28 mouse cellular contexts compared by ENCODE assay signal in genomic region chr2:32445535-32445934, GRCm38 (mm10). TPM values are rescaled to one million over a fixed set of nuclear protein-coding genes. Genes with fewer than 3 reads are reported as not detected.
DNase-seq lines count a peak whose midpoint lies in the region; ATAC-seq and TF ChIP-seq lines count a peak whose summit lies in the region.
"Had no signal": no experiment of that assay in that cellular context is flagged by ENCODE, and none has a peak within 500 bp of the region (broad histone marks: within the 10 kb centered on the region; RNA-seq: fewer than 3 reads in every experiment).

No protein-coding gene starts in this region.

- intact Hi-C loops in gastrocnemius, adult 2 months (cut with DNase I) = loop anchor here (2.0 kb wide), 1 partner anchor 17 kb away; no protein-coding TSS in a partner anchor

- H3K4me1 ChIP-seq in midbrain, embryonic 11.5 days (ENCODE audit: control insufficient read depth, insufficient read depth, low read length) = peaks cover 2% of the 10 kb centered on the region; the same call in 1 of the 2 replicates
- H3K4me1 ChIP-seq in midbrain, embryonic 13.5 days (replicated peaks) = peaks cover 28% of the 10 kb centered on the region

- peaks cover 93% of the 10 kb centered on the region for H3K79me2 ChIP-seq in macrophage (ENCODE audit: inconsistent target)

- DNase-seq in gastrocnemius, adult 2 months = no peak
- DNase-seq in gastrocnemius, postnatal 25 days = no peak
- peak; percentile 41 for DNase-seq in midbrain, embryonic 11.5 days (ENCODE audit: low spot score, missing footprints)
- no peak for DNase-seq in lung, postnatal 14 days
- DNase-seq: adrenal gland, adult 2 months; adrenal gland, postnatal 14 days; B cell, adult 2 months; cerebellum, adult 18-20 months; cerebellum, postnatal 14 days; forebrain, postnatal 0 days; gastrocnemius, postnatal 36 days; heart, adult 11 months; heart, postnatal 14 days; heart, postnatal 4 days; kidney, adult 11 months had no signal

- TF ChIP-seq CTCF in gastrocnemius, adult 2 months (IDR thresholded peaks at IDR 0.05) = no peak

- no peak overlapping the region for H3K4me2 ChIP-seq in midbrain, embryonic 11.5 days
- no peak overlapping the region for H3K4me2 ChIP-seq in midbrain, embryonic 13.5 days (replicated peaks)
- H3K4me2 ChIP-seq: embryonic facial prominence, embryonic 12.5 days; forebrain, embryonic 13.5 days; heart, embryonic 12.5 days; hindbrain, embryonic 12.5 days; intestine, embryonic 15.5 days had no signal

- no peak for ATAC-seq in midbrain, embryonic 11.5 days (ENCODE audit: low FRiP score)
- ATAC-seq in midbrain, embryonic 13.5 days = no peak
- no peak for ATAC-seq in granulocyte monocyte progenitor cell, adult 5-6 weeks (replicated peaks; ENCODE audit: poor library complexity, severe bottlenecking)
- ATAC-seq: forebrain, embryonic 13.5 days; forebrain, postnatal 0 days; hindbrain, embryonic 16.5 days; intestine, embryonic 15.5 days had no signal

- H3K9me3 ChIP-seq in midbrain, embryonic 11.5 days (ENCODE audit: control insufficient read depth, low read length) = no peaks in the 10 kb centered on the region
- H3K9me3 ChIP-seq in midbrain, embryonic 13.5 days = no peaks in the 10 kb centered on the region
- H3K9me3 ChIP-seq: embryonic facial prominence, embryonic 12.5 days; forebrain, embryonic 10.5 days; forebrain, embryonic 13.5 days; G1E; heart, embryonic 12.5 days; hindbrain, embryonic 12.5 days; intestine, embryonic 15.5 days had no signal

- peak overlapping the region; percentile 46 for H3K27ac ChIP-seq in gastrocnemius, adult 2 months
- H3K27ac ChIP-seq in midbrain, embryonic 11.5 days (ENCODE audit: low read depth, low read length) = no peak overlapping the region
- no peak overlapping the region for H3K27ac ChIP-seq in midbrain, embryonic 13.5 days
- peak overlapping the region; percentile 90 for H3K27ac ChIP-seq in macrophage
- H3K27ac ChIP-seq: embryonic facial prominence, embryonic 12.5 days; forebrain, embryonic 10.5 days; forebrain, embryonic 13.5 days; hindbrain, embryonic 12.5 days; intestine, embryonic 15.5 days had no signal

- H3K36me3 ChIP-seq in midbrain, embryonic 11.5 days (ENCODE audit: control insufficient read depth, insufficient read depth, low read length) = no peaks in the 10 kb centered on the region
- 0 out of 2 replicates have a peak, but pooled peaks cover 7% of the 10 kb centered on the region for H3K36me3 ChIP-seq in midbrain, embryonic 13.5 days
- no peaks in the 10 kb centered on the region for H3K36me3 ChIP-seq in macrophage (ENCODE audit: inconsistent target)
- H3K36me3 ChIP-seq: embryonic facial prominence, embryonic 12.5 days; intestine, embryonic 15.5 days had no signal

- H3K27me3 ChIP-seq in midbrain, embryonic 11.5 days (ENCODE audit: control insufficient read depth, insufficient read depth, low read length) = no peaks in the 10 kb centered on the region
- no peaks in the 10 kb centered on the region for H3K27me3 ChIP-seq in midbrain, embryonic 13.5 days
- H3K27me3 ChIP-seq: CH12.LX; embryonic facial prominence, embryonic 12.5 days; forebrain, embryonic 13.5 days; heart, embryonic 12.5 days; hindbrain, embryonic 12.5 days; intestine, embryonic 15.5 days had no signal

- H3K9ac ChIP-seq in midbrain, embryonic 11.5 days (ENCODE audit: low read length) = no peak overlapping the region
- no peak overlapping the region for H3K9ac ChIP-seq in midbrain, embryonic 13.5 days (replicated peaks)
- H3K9ac ChIP-seq: embryonic facial prominence, embryonic 12.5 days; forebrain, embryonic 13.5 days; forebrain, postnatal 0 days; heart, embryonic 12.5 days; hindbrain, embryonic 12.5 days; intestine, embryonic 15.5 days had no signal

- no peak overlapping the region for H3K4me3 ChIP-seq in gastrocnemius, adult 2 months
- H3K4me3 ChIP-seq in midbrain, embryonic 11.5 days (ENCODE audit: low read depth, low read length) = no peak overlapping the region
- H3K4me3 ChIP-seq in midbrain, embryonic 13.5 days (replicated peaks) = no peak overlapping the region
- H3K4me3 ChIP-seq in macrophage (ENCODE audit: inconsistent target) = no peak overlapping the region
- H3K4me3 ChIP-seq: embryonic facial prominence, embryonic 12.5 days; erythroblast, embryonic 14.5 days; forebrain, embryonic 10.5 days; forebrain, embryonic 13.5 days; heart, embryonic 12.5 days; hindbrain, embryonic 12.5 days; intestine, embryonic 15.5 days had no signal

- 79% methylated on average over 1 of the region's 1 CpGs for WGBS in midbrain, embryonic 11.5 days
- WGBS in midbrain, embryonic 13.5 days = 84% methylated on average over 1 of the region's 1 CpGs
- WGBS in macrophage (ENCODE audit: missing documents) = 88% methylated on average over 1 of the region's 1 CpGs

RNA-seq across cellular contexts. Expression of gene Naif1, which starts 4.7 kb away (rescaled TPM):
- total RNA-seq in gastrocnemius, adult 2 months (2021) = 1 to 10 TPM; 2.2 to 2.3 TPM
- 1 to 10 TPM; 1.6 to 2.0 TPM for total RNA-seq in gastrocnemius, postnatal 25 days (2021)
- polyA plus RNA-seq in midbrain, embryonic 11.5 days (2014; fragmentation: Nextera tagmentation; extraction: Ambion mirVana) = 6.3 and 6.4 TPM in 2 replicates
- polyA plus RNA-seq in midbrain, embryonic 13.5 days (2015; fragmentation: Nextera tagmentation; extraction: Ambion mirVana) = 5.1 and 6.1 TPM in 2 replicates
- 1 to 10 TPM; 1.4 to 3.6 (median 2.0) TPM for total RNA-seq in macrophage (2018; cell fraction: chromatin; rRNA removed)
- 1 to 10 TPM; 2.4 to 5.6 (median 4.5) TPM for total RNA-seq in macrophage (2018; cell fraction: cytosol; rRNA removed)
- 1 to 10 TPM; 1.4 to 6.3 (median 3.5) TPM for total RNA-seq in macrophage (2018; cell fraction: nucleus; rRNA removed)
- polyA plus RNA-seq in macrophage (2018) = 3.2 to 3.8 TPM (median 3.8 TPM) in 3 replicates
- total RNA-seq in granulocyte monocyte progenitor cell, adult 5-6 weeks (2014; fragmentation: Nextera tagmentation) = 3.7 and 4.6 TPM in 2 replicates
- 3.0 and 4.8 TPM in 2 replicates for total RNA-seq in granulocyte monocyte progenitor cell, adult 5-6 weeks (2017)

RNA-seq across cellular contexts. Expression of gene Slc25a25, which starts 5.7 kb away (rescaled TPM):
- 100 to 1,000 TPM in 1 of 2 experiments, 10 to 100 TPM in 1; 45.3 to 211 TPM for total RNA-seq in gastrocnemius, adult 2 months (2021)
- 10 to 100 TPM; 19.2 to 68.3 TPM for total RNA-seq in gastrocnemius, postnatal 25 days (2021)
- polyA plus RNA-seq in midbrain, embryonic 11.5 days (2014; fragmentation: Nextera tagmentation; extraction: Ambion mirVana) = 20.0 and 20.4 TPM in 2 replicates
- 45.4 and 50.1 TPM in 2 replicates for polyA plus RNA-seq in midbrain, embryonic 13.5 days (2015; fragmentation: Nextera tagmentation; extraction: Ambion mirVana)
- 100 to 1,000 TPM in 2 of 26 experiments, 10 to 100 TPM in 24; 30.0 to 125 (median 63.2) TPM for total RNA-seq in macrophage (2018; cell fraction: chromatin; rRNA removed)
- total RNA-seq in macrophage (2018; cell fraction: cytosol; rRNA removed) = 10 to 100 TPM in 25 of 26 experiments, 1 to 10 TPM in 1; 6.7 to 47.1 (median 16.0) TPM
- total RNA-seq in macrophage (2018; cell fraction: nucleus; rRNA removed) = 10 to 100 TPM; 25.0 to 95.1 (median 35.8) TPM
- polyA plus RNA-seq in macrophage (2018) = 7.1 to 13.2 TPM (median 12.2 TPM) in 3 replicates
- 7.1 and 19.9 TPM in 2 replicates for total RNA-seq in granulocyte monocyte progenitor cell, adult 5-6 weeks (2014; fragmentation: Nextera tagmentation)
- 8.1 and 14.6 TPM in 2 replicates for total RNA-seq in granulocyte monocyte progenitor cell, adult 5-6 weeks (2017)

RNA-seq across cellular contexts. Expression of gene Ptges2, which starts 49.8 kb away (rescaled TPM):
- total RNA-seq in gastrocnemius, adult 2 months (2021) = 10 to 100 TPM; 34.7 to 51.1 TPM
- 10 to 100 TPM; 42.2 to 49.3 TPM for total RNA-seq in gastrocnemius, postnatal 25 days (2021)
- 24.7 and 25.4 TPM in 2 replicates for polyA plus RNA-seq in midbrain, embryonic 11.5 days (2014; fragmentation: Nextera tagmentation; extraction: Ambion mirVana)
- polyA plus RNA-seq in midbrain, embryonic 13.5 days (2015; fragmentation: Nextera tagmentation; extraction: Ambion mirVana) = 35.5 and 37.6 TPM in 2 replicates
- total RNA-seq in macrophage (2018; cell fraction: chromatin; rRNA removed) = 10 to 100 TPM in 1 of 26 experiments, 1 to 10 TPM in 23, under 1 TPM in 2; 0.92 to 12.7 (median 4.5) TPM
- total RNA-seq in macrophage (2018; cell fraction: cytosol; rRNA removed) = 10 to 100 TPM in 16 of 26 experiments, 1 to 10 TPM in 10; 5.4 to 14.4 (median 10.7) TPM
- 10 to 100 TPM in 3 of 26 experiments, 1 to 10 TPM in 23; 1.9 to 11.9 (median 5.4) TPM for total RNA-seq in macrophage (2018; cell fraction: nucleus; rRNA removed)
- 7.9 to 14.2 TPM (median 9.4 TPM) in 3 replicates for polyA plus RNA-seq in macrophage (2018)
- total RNA-seq in granulocyte monocyte progenitor cell, adult 5-6 weeks (2014; fragmentation: Nextera tagmentation) = 17.8 and 32.2 TPM in 2 replicates
- 15.2 and 23.4 TPM in 2 replicates for total RNA-seq in granulocyte monocyte progenitor cell, adult 5-6 weeks (2017)

RNA-seq across cellular contexts. Expression of gene Lcn2, which starts 57.5 kb away (rescaled TPM):
- total RNA-seq in gastrocnemius, adult 2 months (2021) = 1 to 10 TPM; 2.6 to 3.4 TPM
- total RNA-seq in gastrocnemius, postnatal 25 days (2021) = 1 to 10 TPM; 1.4 to 2.1 TPM
- polyA plus RNA-seq in midbrain, embryonic 11.5 days (2014; fragmentation: Nextera tagmentation; extraction: Ambion mirVana) = 0.30 TPM in 1 of 2 replicates, not detected in the other
- 0.35 and 0.37 TPM in 2 replicates for polyA plus RNA-seq in midbrain, embryonic 13.5 days (2015; fragmentation: Nextera tagmentation; extraction: Ambion mirVana)
- 10 to 100 TPM in 4 of 26 experiments, 1 to 10 TPM in 13, not detected in 9; 1.6 to 11.4 (median 6.5) TPM for total RNA-seq in macrophage (2018; cell fraction: chromatin; rRNA removed)
- total RNA-seq in macrophage (2018; cell fraction: cytosol; rRNA removed) = 10 to 100 TPM in 15 of 26 experiments, 1 to 10 TPM in 11; 4.2 to 76.7 (median 18.4) TPM
- 10 to 100 TPM in 15 of 26 experiments, 1 to 10 TPM in 10, not detected in 1; 1.3 to 64.8 (median 12.7) TPM for total RNA-seq in macrophage (2018; cell fraction: nucleus; rRNA removed)
- 2.6 to 16.1 TPM (median 12.6 TPM) in 3 replicates for polyA plus RNA-seq in macrophage (2018)
- 24.8 and 50.9 TPM in 2 replicates for total RNA-seq in granulocyte monocyte progenitor cell, adult 5-6 weeks (2014; fragmentation: Nextera tagmentation)
- 51.1 and 62.2 TPM in 2 replicates for total RNA-seq in granulocyte monocyte progenitor cell, adult 5-6 weeks (2017)
- total RNA-seq: CH12.LX, G1E had no signal
- polyA plus RNA-seq: forebrain, embryonic 10.5 days; forebrain, embryonic 13.5 days had no signal

Comparison
In these comparisons a context has a peak if more than half of its experiments do, and no peak if none do; other contexts are left out.
1. H3K27ac ChIP-seq: peak in gastrocnemius, adult 2 months (single experiment) and macrophage (single experiment); none in midbrain, embryonic 11.5 days (single experiment) and midbrain, embryonic 13.5 days (single experiment).